Mouse (Mus musculus) layer of hippocampus, postnatal 14 days (tissue): ENCODE data around the gene Cnih2. TPM values are rescaled to one million over a fixed set of nuclear protein-coding genes. Genes with fewer than 3 reads are reported as not detected.

Experiments used
- DNase-seq, 2 experiments: peaks; one replicate each; pipeline ENCODE4 v3.0.0; 2021 to 2022; ENCODE audit warnings: low spot score in 2 of 2, mixed read lengths in 1 of 2
- total RNA-seq, 2 experiments: library from RNA; stranded (reverse); gene quantifications; 2 replicates each; pipeline ENCODE4 v1.2.3; 2021

Cnih2 gene
- total RNA-seq, 2 experiments from 2014 or later, result 783 to 856 TPM

DNA sequence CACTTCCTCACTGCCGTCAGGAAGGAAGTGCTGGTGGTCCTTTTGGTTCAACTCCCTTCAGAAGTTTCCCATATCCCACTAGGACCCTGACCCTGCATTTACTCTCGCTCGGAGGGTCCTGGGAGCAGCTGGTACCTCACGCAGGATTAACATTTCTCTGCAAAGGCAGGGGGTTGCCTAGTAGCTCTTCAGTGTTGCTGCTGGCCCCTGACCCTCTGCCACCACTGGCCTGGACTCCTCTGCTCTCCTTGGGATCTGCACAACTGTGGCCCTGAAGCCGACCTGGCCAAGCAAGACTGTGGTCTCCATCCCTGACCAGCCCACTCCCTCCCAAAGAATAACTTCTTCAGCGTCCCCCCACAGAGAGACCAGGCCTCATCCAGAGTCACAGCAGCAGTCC, 49.0 kb downstream of the Cnih2 start:
- DNase-seq, result no peak

GRCm38 (mm10) chr19:5048138-5049056, 49.9 kb downstream of the Cnih2 start:
- peak; percentile 59 to 63 for DNase-seq

DNA sequence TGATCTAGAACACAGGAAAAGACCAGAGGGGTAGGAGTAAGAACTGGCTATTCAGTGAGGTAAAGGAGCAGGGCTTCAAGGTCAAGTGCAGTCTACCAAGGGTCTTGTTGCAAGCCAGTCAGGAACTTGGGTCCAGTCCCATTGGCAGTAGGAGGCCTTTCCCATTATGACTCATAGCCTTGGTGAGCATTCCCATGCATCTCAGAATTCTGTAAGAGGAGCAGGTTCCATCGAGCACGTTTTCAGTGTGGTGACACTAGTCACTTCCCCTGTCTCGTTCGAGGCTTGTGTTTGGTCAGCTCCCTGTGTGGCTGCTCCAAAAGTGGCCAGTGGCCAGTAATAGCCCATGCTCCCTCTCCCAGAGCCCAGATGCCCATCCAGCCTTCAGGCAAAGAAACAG, 52.8 kb downstream of the Cnih2 start:
- no peak for DNase-seq

Other genes starting within 250 kb of the Cnih2 start
- 100 to 1,000 TPM; 103 to 125 TPM for gene Ctsf, start 243.4 kb downstream of the Cnih2 start, total RNA-seq
- 1 to 10 TPM; 1.1 to 1.7 TPM for gene Actn3, start 220.6 kb downstream of the Cnih2 start, total RNA-seq
- gene Zdhhc24, start 219.9 kb downstream of the Cnih2 start, total RNA-seq, result 10 to 100 TPM; 25.9 to 26.8 TPM
- gene Bbs1, start 191.9 kb downstream of the Cnih2 start, total RNA-seq, result 10 to 100 TPM; 38.4 TPM
- 10 to 100 TPM; 50.2 to 52.0 TPM for gene Dpp3, start 170.2 kb downstream of the Cnih2 start, total RNA-seq
- 10 to 100 TPM; 16.3 to 16.8 TPM for gene Peli3, start 155.4 kb downstream of the Cnih2 start, total RNA-seq
- gene Mrpl11, start 136.4 kb downstream of the Cnih2 start, total RNA-seq, result 10 to 100 TPM; 58.9 to 60.7 TPM
- gene Npas4, start 108.2 kb downstream of the Cnih2 start, total RNA-seq, result 10 to 100 TPM in 1 of 2 experiments, 1 to 10 TPM in 1; 5.1 to 10.5 TPM
- 10 to 100 TPM; 16.8 to 17.3 TPM for gene Slc29a2, start 74.7 kb downstream of the Cnih2 start, total RNA-seq
- 100 to 1,000 TPM; 124 to 127 TPM for gene B4gat1, start 59.7 kb downstream of the Cnih2 start, total RNA-seq
- gene AC124502.3, start 59.6 kb downstream of the Cnih2 start, total RNA-seq, result 10 to 100 TPM in 1 of 2 experiments, 1 to 10 TPM in 1; 5.9 to 10.6 TPM
- gene Brms1, start 57.2 kb downstream of the Cnih2 start, total RNA-seq, result 10 to 100 TPM; 10.8 to 12.9 TPM
- gene Rin1, start 48.0 kb downstream of the Cnih2 start, total RNA-seq, result 10 to 100 TPM; 68.7 to 72.6 TPM
- gene Cd248, start 30.4 kb downstream of the Cnih2 start, total RNA-seq, result 1 to 10 TPM; 6.5 to 7.7 TPM
- 100 to 1,000 TPM; 133 to 135 TPM for gene Tmem151a, start 13.0 kb downstream of the Cnih2 start, total RNA-seq
- 10 to 100 TPM; 25.8 to 28.0 TPM for gene Yif1a, start 10.0 kb downstream of the Cnih2 start, total RNA-seq
- gene Rab1b, start 8.6 kb upstream of the Cnih2 start, total RNA-seq, result 100 to 1,000 TPM; 177 to 181 TPM
- gene Klc2, start 20.0 kb upstream of the Cnih2 start, total RNA-seq, result 100 to 1,000 TPM; 193 to 211 TPM
- 10 to 100 TPM; 59.6 to 63.9 TPM for gene Pacs1, start 174.6 kb upstream of the Cnih2 start, total RNA-seq
- 100 to 1,000 TPM; 195 to 199 TPM for gene Sf3b2, start 196.9 kb upstream of the Cnih2 start, total RNA-seq
- gene Gal3st3, start 199.8 kb upstream of the Cnih2 start, total RNA-seq, result 100 to 1,000 TPM; 129 to 132 TPM
- not detected for gene Catsper1, start 237.2 kb upstream of the Cnih2 start, total RNA-seq